Mouse (Mus musculus) c-Kit-positive CD71-positive TER-119-positive erythroid progenitor cells, embryonic 14.5 days (primary cell): ENCODE data around the gene Gm17660.

ENCODE experiments used
- DNase-seq: peaks from one replicate; pipeline ENCODE4 v3.0.0-alpha.2; 2013; ENCODE audit warnings: low spot score

Gm17660 gene

DNA sequence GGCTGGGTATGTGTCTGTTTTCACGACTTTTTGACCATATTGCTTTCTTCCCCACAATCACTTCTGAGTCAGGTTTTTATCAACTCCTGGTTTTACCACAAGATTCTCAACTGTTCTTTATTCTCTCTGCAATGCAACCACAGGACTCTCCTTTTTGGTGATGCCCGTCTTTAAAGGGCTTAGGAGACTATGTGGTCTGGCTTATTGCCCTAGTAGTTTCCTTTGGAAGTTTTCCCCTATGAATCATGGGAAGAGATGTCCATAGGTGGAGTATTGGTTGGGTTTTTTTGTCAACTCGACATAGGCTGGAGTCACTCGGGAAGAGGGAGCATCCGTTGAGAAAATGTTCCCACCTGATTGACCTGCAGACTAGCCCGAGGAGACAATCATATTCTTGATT, 3.3 kb upstream of the Gm17660 start:
- DNase-seq, result no peak

DNA sequence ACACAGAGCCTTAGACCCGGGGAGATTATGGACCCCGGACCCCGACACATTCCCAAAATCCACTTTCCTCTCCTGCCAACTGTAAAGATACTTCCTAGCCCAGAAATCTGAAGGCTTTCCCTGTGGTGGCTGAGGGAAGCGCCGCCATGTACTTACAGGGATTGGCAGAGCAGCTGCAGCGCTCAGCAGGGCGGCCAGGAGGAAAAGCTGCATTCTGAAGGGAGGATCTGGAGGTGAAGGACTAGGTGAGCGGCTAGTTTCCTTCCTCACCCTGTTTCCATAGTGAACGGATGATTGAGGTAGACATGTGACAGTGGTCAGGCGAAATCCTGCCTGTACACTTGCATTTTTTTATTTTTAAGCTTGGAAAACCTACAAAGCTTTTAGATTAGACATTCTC, 1.0 kb downstream of the Gm17660 start:
- DNase-seq, result no peak

DNA sequence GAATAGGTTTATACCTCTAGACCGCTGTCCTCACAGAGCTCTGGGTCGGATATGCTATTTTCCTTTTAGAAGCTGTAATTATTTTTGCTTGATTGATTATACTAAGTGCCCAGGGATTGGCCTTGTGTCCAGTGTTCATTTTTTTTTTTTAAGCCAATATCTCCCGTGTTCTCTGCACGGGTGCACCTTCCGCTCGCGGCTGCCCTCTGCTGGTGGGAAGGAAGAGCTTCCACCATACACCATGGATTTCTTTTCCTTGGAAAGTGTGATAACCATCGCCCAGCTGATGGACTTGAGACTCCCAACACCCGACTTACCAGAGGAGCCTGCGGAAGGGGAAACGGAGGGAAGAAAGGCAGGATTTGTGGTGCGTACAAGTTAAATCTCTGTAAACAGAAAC, 3.0 kb downstream of the Gm17660 start:
- DNase-seq, result peak; percentile 54

- no peak for DNase-seq
These were observed 3.8 kb downstream of the Gm17660 start for GRCm38 (mm10) chr5:104073602-104074001.

DNA sequence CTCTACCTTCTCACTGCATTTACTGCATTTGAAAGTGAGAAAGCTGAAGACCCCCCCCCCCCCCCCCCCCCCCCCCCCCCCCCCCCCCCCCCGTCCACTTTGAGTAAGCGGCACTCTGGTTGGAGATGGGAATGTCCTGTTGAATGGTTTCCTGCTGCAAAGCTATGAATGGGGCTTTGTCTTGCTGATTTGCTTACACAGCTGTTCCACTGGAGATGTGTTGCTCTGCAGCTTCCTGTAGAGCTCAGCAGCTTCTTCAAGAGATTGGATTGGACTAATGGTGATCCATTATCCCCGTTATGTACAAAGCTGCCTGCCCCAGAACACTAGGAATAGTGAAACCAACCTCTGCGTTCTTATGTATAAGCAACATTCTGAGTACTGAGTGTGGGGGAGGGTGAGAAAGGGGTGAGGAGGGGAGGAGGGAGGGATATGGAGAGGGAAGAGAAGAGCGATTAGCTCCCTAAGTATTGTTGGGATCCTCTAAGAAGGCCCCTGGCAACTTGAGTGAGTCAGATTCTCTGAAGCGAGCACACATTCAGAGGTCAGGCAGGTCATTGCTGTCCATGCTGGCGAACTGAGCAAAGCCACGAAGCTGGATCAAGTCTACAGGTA, 5.0 kb downstream of the Gm17660 start:
- no peak for DNase-seq

DNA sequence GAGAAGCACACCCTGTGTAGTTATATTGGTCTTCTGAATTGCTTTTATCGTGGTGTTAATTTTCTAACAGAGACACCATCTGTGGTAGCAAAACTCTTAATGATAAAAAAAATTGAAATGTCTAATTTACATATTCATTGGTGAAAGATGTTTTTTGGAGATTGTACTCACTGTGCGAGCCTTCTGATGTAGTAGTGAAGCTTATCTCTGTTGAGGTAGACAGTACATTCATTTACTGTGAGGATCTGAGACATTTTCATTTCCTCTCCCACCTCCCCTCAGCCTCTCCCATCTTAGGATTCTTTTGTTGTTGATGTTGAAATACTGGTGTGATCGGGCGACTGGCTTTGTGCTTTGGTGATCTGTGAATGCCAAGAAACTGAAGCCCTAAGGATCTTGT, 6.4 kb downstream of the Gm17660 start:
- no peak for DNase-seq

- DNase-seq, result no peak
These were observed 8.7 kb downstream of the Gm17660 start for GRCm38 (mm10) chr5:104068751-104069150.

DNA sequence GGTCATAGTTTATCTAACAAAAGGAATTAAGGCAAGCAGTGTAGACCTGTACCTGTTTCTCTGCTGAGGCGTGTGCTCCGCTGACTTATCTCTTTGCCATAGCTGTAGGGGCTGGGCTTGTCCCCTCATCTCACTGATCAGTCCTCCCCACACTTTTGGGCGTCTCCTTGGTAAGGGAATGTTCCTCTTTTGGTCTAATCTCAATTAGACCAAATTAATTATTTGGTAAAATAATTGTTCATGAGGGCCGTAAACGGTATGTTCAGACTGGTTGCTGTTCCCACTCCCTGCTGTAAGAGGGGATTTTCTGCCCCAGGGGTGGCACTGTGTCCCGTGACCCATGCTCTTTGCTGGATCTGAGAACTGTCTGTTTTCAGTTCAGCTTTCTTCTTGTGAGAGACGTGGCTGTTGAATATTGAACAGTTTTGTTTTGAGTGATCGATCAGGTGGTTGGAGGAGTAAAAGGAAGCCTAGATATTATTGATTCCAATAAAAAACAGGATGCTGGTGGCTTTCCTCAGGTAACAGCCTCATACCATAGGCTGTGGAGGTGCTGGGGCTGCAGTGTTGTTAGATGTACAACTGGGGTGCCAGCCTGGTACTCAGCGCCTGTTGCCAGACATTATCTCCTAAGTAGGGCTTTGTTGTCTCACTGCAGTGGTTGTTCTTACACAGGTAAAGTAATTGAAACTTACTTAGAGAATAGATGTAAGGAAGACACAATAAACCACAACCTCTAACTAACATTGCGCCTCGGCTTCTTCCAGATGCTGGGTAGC, 14.4 kb downstream of the Gm17660 start:
- peak; percentile 72 for DNase-seq

- DNase-seq, result no peak
These were observed 15.3 kb downstream of the Gm17660 start for GRCm38 (mm10) chr5:104061936-104062772.

GRCm38 (mm10) chr5:104060429-104060828, 17.0 kb downstream of the Gm17660 start:
- no peak for DNase-seq

GRCm38 (mm10) chr5:104059628-104060027, 17.8 kb downstream of the Gm17660 start:
- DNase-seq, result no peak

GRCm38 (mm10) chr5:104058021-104058420, 19.4 kb downstream of the Gm17660 start:
- DNase-seq, result no peak

GRCm38 (mm10) chr5:104056295-104056694, 21.1 kb downstream of the Gm17660 start:
- DNase-seq, result no peak

DNA sequence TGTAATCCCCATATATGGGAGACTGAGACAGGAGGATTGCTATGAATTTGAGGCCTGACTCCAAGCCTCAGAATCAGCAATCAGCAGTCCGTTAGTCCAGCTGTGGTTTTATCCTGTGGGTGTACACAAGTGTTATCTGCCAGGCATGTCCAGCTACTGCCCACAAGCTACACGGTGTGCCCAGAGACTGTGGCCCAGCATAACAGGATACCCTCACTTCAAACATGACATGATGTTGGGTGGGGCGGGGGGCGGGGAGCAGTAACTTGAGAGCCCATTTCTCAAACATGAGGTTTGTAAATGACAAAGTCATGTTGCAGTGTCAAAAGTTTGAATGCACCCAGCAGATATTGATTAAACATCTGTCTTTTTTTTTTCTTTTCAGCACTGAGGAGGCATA, 21.6 kb downstream of the Gm17660 start:
- DNase-seq, result no peak

DNA sequence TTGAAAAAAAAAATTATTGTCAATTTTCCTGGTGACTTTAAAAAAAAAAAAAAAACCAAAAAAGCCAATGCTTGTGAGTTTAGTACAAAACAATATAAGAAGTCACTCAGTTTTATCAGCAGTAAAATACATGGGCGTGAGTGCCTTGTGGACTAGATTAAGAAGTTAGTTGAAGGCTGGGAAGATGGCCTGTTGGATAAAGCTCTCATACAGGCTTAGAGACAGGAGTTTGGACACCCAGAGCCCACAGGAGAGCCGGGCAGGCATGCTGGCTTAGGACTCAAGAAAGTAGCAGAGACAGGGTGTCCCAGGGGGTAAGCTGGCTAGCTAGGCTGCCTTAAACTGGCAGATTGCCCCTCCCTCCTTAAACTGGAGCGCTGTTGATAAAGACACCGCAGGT, 22.5 kb downstream of the Gm17660 start:
- peak; percentile 74 for DNase-seq

DNA sequence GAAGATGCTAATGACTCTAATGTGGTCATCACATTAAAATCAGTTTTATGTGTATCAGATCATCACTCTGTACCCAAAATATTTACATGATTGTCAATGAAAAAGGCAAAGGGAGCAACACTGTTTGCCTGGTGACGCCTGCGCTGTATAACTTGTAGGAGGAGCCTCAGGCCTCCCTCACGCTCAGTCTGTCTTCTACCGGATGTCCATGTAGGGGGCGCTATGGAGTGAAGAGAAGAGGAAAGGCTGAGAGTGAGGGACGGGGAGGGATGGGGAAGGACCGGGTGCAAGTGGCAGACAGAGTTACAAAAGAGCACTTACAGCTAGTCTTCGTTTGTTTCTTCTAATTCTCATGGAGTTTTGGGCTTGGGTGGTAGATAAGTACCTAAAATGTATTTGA, 24.5 kb downstream of the Gm17660 start:
- DNase-seq, result peak; percentile 70

GRCm38 (mm10) chr5:104048139-104048538, 29.3 kb downstream of the Gm17660 start:
- peak; percentile 51 for DNase-seq

- peak; percentile 59 for DNase-seq
These were observed 30.0 kb downstream of the Gm17660 start for GRCm38 (mm10) chr5:104047200-104048105.

GRCm38 (mm10) chr5:104046256-104047199, 30.9 kb downstream of the Gm17660 start, which contains the start of gene Nudt9:
Nudt9 (plus strand) TSS chr5:104046306.
- peak; percentile 91 for DNase-seq

- DNase-seq, result no peak
These were observed 33.7 kb downstream of the Gm17660 start for GRCm38 (mm10) chr5:104043704-104044103.

- DNase-seq, result no peak
These were observed 34.5 kb downstream of the Gm17660 start for GRCm38 (mm10) chr5:104042906-104043305.
